In the genomic region with DNA sequence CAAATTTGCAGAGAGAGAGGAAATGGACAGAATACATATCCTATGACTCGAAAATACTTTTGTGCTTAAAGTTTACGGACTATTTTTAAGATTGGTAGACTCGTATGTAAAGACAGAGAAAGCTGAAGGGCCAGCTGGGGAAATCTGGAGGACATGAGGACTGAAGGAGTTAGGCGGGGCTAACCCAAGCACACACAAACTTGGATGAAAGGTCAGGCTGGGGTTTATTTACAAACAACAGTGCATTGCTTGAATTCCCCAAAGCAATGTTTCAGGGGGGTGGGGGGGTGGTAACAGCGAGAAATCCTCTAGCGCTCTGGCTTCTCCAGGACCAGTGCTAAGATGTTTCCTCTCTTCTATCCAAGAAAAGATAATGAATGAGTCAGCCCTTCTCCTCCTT, we compare ENCODE assay signal across 19 mouse cellular contexts.
"Had no signal": no experiment of that assay in that cellular context is flagged by ENCODE, and none has a peak within 500 bp of the region (broad histone marks: within the 10 kb centered on the region; RNA-seq: fewer than 3 reads in every experiment).

No protein-coding gene starts in this region.

- H3K36me3 ChIP-seq: liver, embryonic 13.5 days; liver, embryonic 15.5 days; midbrain, embryonic 10.5 days; midbrain, embryonic 12.5 days; neural tube, embryonic 13.5 days; neural tube, embryonic 15.5 days had no signal

- H3K4me2 ChIP-seq: liver, embryonic 13.5 days; liver, embryonic 15.5 days; midbrain, embryonic 12.5 days; neural tube, embryonic 13.5 days; neural tube, embryonic 15.5 days had no signal

- H3K27me3 ChIP-seq: liver, embryonic 13.5 days; liver, embryonic 15.5 days; midbrain, embryonic 12.5 days; neural tube, embryonic 13.5 days; neural tube, embryonic 15.5 days had no signal

- ATAC-seq: liver, postnatal 0 days; midbrain, embryonic 16.5 days had no signal

- H3K27ac ChIP-seq: liver, embryonic 13.5 days; liver, embryonic 15.5 days; midbrain, embryonic 10.5 days; midbrain, embryonic 12.5 days; neural tube, embryonic 13.5 days; neural tube, embryonic 15.5 days had no signal

- H3K9me3 ChIP-seq: liver, embryonic 13.5 days; liver, embryonic 15.5 days; midbrain, embryonic 10.5 days; midbrain, embryonic 12.5 days; neural tube, embryonic 13.5 days; neural tube, embryonic 15.5 days had no signal

- H3K4me3 ChIP-seq: liver, embryonic 13.5 days; liver, embryonic 15.5 days; midbrain, embryonic 10.5 days; midbrain, embryonic 12.5 days; myocyte; neural tube, embryonic 13.5 days; neural tube, embryonic 15.5 days had no signal

- H3K4me1 ChIP-seq: liver, embryonic 13.5 days; liver, embryonic 15.5 days; midbrain, embryonic 10.5 days; midbrain, embryonic 12.5 days; neural tube, embryonic 13.5 days; neural tube, embryonic 15.5 days had no signal

- DNase-seq: liver; liver, embryonic 13.5 days; liver, postnatal 0 days; midbrain, embryonic 14.5 days; retina, postnatal 1 day; right cerebral cortex, adult 18-20 months; right cerebral cortex, postnatal 25 days; right cerebral cortex, postnatal 4 days; spleen, adult 18-20 months; thymus, adult 18-20 months; thymus, postnatal 14 days; thymus, postnatal 36 days had no signal

- H3K9ac ChIP-seq: liver, embryonic 13.5 days; liver, embryonic 15.5 days; liver, postnatal 0 days; midbrain, embryonic 12.5 days; neural tube, embryonic 13.5 days; neural tube, embryonic 15.5 days had no signal
